Mouse (Mus musculus) intestine, embryonic 15.5 days (tissue): ENCODE results near the gene Vps37c. TPM values are rescaled to one million over a fixed set of nuclear protein-coding genes. Genes with fewer than 3 reads are reported as not detected.

Experiments used
- ATAC-seq: fragments of 200-750 bp; cut with Nextera tagmentation; 2 replicates; pipeline ENCODE4 v1.8.0; 2017; ENCODE audit warnings: moderate TSS enrichment, moderate library complexity
- H3K27ac ChIP-seq: fragments of 300-500 bp; sonication (generic); 2 replicates; pipeline ENCODE4 v1.5.1; 2015; ENCODE audit warnings: mild to moderate bottlenecking, inconsistent platforms
- H3K27me3 ChIP-seq: fragments of 300-500 bp; sonication (generic); replicated peaks from 2 replicates; pipeline ENCODE4 v1.6.1; 2015; ENCODE audit warnings: inconsistent platforms
- H3K36me3 ChIP-seq: fragments of 300-500 bp; sonication (generic); 2 replicates; pipeline ENCODE4 v1.6.1; 2015; ENCODE audit warnings: inconsistent platforms
- H3K4me1 ChIP-seq: fragments of 300-500 bp; sonication (generic); replicated peaks from 2 replicates; pipeline ENCODE4 v1.6.1; 2015; ENCODE audit warnings: inconsistent platforms
- H3K4me2 ChIP-seq: fragments of 300-500 bp; sonication (generic); replicated peaks from 2 replicates; pipeline ENCODE4 v1.6.1; 2015; ENCODE audit warnings: mild to moderate bottlenecking, inconsistent platforms
- H3K4me3 ChIP-seq: fragments of 300-500 bp; sonication (generic); replicated peaks from 2 replicates; pipeline ENCODE4 v1.5.1; 2015; ENCODE audit warnings: inconsistent platforms
- H3K9ac ChIP-seq: fragments of 300-500 bp; sonication (generic); 2 replicates; pipeline ENCODE4 v1.6.1; 2015; ENCODE audit warnings: inconsistent platforms
- H3K9me3 ChIP-seq: fragments of 300-500 bp; sonication (generic); 2 replicates; pipeline ENCODE4 v1.6.1; 2016; ENCODE audit warnings: inconsistent platforms
- WGBS: fragments of 180-500 bp; shearing (Covaris S2); methylation state at CpG from one replicate; pipeline ENCODE4 v1.1.7; 2015; 5-methylcytosine and 5-hydroxymethylcytosine counted together
- polyA plus RNA-seq: library from polyadenylated mRNA; unstranded; fragments of >200 nt; fragmentation: Nextera tagmentation; extraction: Ambion mirVana; gene quantifications from 2 replicates; pipeline ENCODE4 v1.2.1, GENCODE M21; 2015

Vps37c gene
- polyA plus RNA-seq, result 28.1 and 28.7 TPM in 2 replicates

DNA sequence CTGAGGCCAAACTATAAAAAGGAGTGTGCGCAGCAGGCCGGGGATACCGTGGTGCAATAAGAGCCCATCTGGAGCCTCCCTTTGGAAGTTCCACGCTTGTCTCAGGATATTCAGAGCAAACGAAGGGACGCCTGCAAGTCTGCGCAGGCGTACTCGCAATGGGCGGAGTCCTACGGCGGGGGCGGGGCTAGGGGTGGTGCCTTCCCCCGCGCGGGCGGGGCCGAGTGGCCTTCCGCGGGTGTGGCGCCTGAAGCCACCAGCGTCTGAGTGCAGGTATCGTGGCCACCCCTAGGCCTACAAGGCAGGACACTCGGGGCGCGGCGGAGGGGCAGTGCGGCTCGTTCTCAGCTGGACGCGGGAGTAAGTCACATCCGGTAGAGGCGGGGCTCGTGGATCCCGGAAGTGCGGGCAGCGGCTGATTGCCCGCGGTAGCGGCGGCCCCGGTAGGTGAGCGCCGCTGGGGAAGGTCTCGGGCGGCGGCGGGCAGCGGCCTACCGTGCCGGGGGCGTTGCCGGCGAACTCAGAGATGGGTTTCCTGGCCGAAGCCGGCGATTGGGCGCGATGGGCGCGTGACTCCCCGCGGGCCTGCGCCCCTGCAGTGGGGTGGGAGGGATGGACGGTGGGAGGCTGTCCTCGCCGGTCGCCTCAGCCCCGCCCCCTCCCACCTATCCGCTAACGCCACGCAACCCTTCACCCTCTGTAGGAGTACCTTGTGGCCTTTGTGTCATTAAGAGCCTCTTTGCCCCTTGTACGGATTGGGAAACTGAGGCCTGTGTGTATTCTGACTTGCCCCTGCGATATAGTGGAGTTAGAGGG, at the start of gene Vps37c:
Gene Vps37c (plus strand): TSS at position 199 of the 816 bp plus-strand sequence.
- no peaks in the 10 kb centered on the region for H3K36me3 ChIP-seq
- no peaks in the 10 kb centered on the region for H3K27me3 ChIP-seq
- H3K9ac ChIP-seq, result peak within 1 kb of the TSS; percentile 80
- no peaks in the 10 kb centered on the region for H3K9me3 ChIP-seq
- peak within 1 kb of the TSS; percentile 96 for H3K27ac ChIP-seq
- under 1% methylated on average over 74 of the region's 74 CpGs for WGBS
- H3K4me1 ChIP-seq, result peaks cover 21% of the 10 kb centered on the region
- ATAC-seq, result peak; percentile 94
- peak within 1 kb of the TSS; percentile 67 for H3K4me2 ChIP-seq
- H3K4me3 ChIP-seq, result peak within 1 kb of the TSS; percentile 76

DNA sequence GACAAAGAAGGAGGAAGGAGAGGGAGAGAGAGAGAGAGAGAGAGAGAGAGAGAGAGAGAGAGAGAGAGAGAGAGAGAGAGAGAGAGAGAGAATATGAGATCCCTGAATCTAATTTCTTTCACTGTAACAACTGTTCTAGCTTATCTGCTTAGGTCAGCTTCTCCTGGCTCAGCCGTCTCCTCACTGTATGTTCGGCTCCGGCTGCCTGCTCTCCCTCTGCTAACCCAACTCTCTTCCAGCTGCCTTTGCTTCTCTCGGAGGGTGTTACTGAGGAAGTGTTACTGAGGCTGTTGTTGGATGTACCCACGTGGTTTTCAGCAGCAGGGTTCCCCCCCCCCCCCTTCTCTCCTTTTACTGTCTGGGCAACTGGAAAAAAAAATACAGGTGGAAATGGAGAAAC, 48.5 kb upstream of the Vps37c start:
- Histone ChIP-seq H3K27ac (no peak overlapping the region), H3K9me3 (no peaks in the 10 kb centered on the region), H3K4me1 (peaks cover 13% of the 10 kb centered on the region), H3K4me2 (0 out of 2 replicates have a peak overlapping the region, but pooled peaks have one; percentile 24), H3K4me3 (no peak overlapping the region), H3K27me3 (no peaks in the 10 kb centered on the region), H3K9ac (no peak overlapping the region), H3K36me3 (no peaks in the 10 kb centered on the region)
- 17% methylated on average over 5 of the region's 5 CpGs for WGBS
- no peak for ATAC-seq

DNA sequence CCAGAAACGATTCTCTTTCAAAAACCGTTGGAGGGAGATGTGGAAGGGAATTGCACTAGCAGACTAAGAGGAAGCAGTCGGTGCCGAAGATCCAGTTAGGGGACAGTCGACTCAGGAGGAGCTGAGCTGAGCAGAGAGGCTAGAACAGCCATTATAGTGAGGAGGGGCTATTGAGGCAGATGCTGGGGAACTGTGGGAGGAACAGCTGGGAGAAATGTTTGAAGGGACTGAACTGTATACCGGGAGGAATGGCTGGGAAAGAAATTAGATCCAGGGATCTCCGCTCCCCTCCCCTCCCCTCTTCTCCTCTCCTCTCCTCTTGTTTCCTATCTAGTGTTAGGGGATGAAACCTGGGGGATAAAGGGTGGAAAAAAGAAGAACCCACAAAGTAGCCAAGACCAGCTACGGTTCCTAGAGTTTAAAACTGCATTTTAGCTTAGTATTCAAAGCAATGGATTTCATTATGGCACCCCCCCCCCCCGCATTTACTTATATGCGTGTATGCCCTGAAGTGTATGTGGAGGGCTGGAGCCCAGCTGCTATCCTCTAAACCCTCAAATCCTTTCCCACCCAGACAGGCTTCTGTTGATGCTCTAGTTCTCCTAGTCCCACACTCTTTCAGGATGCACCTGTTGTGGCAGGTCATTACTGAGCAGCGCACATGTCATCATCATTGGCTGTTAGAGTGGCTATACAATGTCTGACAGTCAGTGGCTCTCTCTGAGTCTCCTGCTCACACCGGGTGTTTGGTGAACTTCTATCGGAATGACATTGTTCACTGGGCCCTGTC, 47.8 kb upstream of the Vps37c start:
- H3K4me3 ChIP-seq, result no peak overlapping the region
- no peak for ATAC-seq
- peak overlapping the region; percentile 24; the same call in 1 of the 2 replicates for H3K4me2 ChIP-seq

DNA sequence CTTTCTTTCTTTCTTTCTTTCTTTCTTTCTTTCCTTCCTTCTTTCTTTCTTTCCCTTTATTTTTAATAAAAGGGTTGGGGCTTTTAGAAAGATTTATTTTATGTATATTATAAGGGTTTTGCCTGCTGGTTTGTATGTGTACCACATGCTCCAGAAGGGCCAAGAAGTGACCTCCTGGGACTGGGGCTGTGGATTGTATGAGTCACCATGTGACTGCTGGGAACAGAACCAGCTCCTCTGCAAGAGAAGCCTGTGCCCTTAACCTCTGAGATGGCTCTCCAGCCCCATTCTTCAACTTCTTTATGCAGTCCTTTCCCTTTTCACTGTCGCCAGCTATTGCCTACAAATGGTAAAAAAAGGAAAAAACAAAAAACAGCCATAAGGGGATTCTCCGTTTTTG, 42.9 kb upstream of the Vps37c start:
- Histone ChIP-seq H3K9ac (no peak overlapping the region), H3K27ac (no peak overlapping the region), H3K4me3 (no peak overlapping the region), H3K27me3 (no peaks in the 10 kb centered on the region), H3K9me3 (no peaks in the 10 kb centered on the region), H3K4me1 (0 out of 2 replicates have a peak, but pooled peaks cover 3% of the 10 kb centered on the region), H3K36me3 (no peaks in the 10 kb centered on the region), H3K4me2 (no peak overlapping the region)
- WGBS, result 88% methylated on average over 2 of the region's 2 CpGs
- ATAC-seq, result no peak

More for the DNA sequence above, 47.8 kb upstream of the Vps37c start:
- Histone ChIP-seq H3K27ac (no peak overlapping the region), H3K27me3 (no peaks in the 10 kb centered on the region), H3K9me3 (no peaks in the 10 kb centered on the region), H3K36me3 (no peaks in the 10 kb centered on the region), H3K9ac (no peak overlapping the region), H3K4me1 (peaks cover 6% of the 10 kb centered on the region; the same call in 1 of the 2 replicates)
- WGBS, result 47% methylated on average over 13 of the region's 13 CpGs

DNA sequence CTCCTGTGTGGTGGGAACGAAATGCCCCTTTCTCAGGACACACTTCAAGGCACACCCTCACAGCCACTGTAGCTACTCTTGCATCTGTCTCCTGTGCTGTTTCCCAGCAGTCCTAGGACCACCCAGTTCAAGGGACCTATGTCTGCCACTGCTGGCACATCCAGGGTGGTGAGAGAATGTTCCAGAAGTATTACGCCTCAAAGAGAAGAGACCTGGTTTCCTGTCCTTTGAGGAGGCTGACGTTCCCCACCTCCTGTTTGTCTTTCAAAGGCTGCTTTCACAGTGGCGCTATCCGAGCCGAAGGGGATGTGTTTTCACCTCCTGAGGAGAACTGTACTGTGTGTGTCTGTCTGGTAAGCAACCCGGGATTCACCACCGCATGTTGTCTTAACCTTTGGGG, 40.4 kb upstream of the Vps37c start:
- no peak for ATAC-seq

DNA sequence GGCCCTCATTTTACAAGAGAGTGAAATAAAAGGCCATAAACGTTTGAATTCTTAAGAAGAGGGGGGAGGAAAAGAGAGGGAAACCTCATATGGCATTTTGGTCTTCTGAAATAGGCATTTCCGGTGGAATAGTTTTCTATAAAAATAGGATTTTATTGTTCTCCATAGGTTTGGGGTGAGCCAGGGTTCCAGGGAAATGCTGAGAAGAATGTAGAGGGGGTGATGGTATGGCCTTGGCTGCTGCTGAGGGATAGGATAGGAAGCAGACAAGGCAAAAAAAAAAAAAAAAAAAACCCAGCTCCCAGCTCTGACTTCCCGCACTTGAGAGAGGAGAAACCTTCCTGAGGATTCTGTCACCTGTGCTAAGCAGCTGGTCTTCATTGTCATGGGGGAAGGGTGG, 32.5 kb upstream of the Vps37c start:
- Histone ChIP-seq H3K27ac (no peak overlapping the region), H3K36me3 (no peaks in the 10 kb centered on the region), H3K9me3 (no peaks in the 10 kb centered on the region), H3K4me3 (no peak overlapping the region), H3K4me1 (0 out of 2 replicates have a peak, but pooled peaks cover 2% of the 10 kb centered on the region), H3K9ac (no peak overlapping the region), H3K27me3 (no peaks in the 10 kb centered on the region), H3K4me2 (no peak overlapping the region)
- 53% methylated on average over 3 of the region's 3 CpGs for WGBS
- ATAC-seq, result no peak

More for the DNA sequence above, 40.4 kb upstream of the Vps37c start:
- H3K36me3 ChIP-seq, result no peaks in the 10 kb centered on the region
- no peak overlapping the region for H3K9ac ChIP-seq
- no peak overlapping the region for H3K27ac ChIP-seq
- H3K9me3 ChIP-seq, result no peaks in the 10 kb centered on the region
- H3K4me3 ChIP-seq, result no peak overlapping the region
- 0 out of 2 replicates have a peak, but pooled peaks cover 3% of the 10 kb centered on the region for H3K4me1 ChIP-seq
- no peaks in the 10 kb centered on the region for H3K27me3 ChIP-seq
- 75% methylated on average over 8 of the region's 8 CpGs for WGBS
- H3K4me2 ChIP-seq, result no peak overlapping the region

DNA sequence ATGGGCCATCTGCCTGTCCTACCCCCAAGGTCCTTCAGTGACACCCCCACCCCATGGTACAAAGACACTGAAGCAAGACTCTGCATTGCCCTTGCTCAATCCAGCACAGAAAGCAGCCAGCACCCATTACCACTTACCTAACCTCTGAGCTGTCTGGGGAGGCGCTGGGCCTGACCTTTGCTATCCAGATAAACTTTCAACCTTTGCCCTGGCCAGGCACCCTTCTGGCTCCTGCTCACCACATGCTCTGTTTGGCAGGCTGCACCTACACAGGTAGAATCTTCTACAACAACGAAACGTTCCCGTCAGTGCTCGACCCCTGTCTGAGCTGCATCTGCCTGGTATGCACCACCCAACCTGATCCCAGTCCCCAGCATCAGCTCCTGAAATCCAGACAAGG, 30.8 kb upstream of the Vps37c start:
- ATAC-seq, result peak; percentile 68
- Histone ChIP-seq H3K4me2 (no peak overlapping the region), H3K4me1 (0 out of 2 replicates have a peak, but pooled peaks cover 2% of the 10 kb centered on the region), H3K27ac (no peak overlapping the region), H3K9me3 (no peaks in the 10 kb centered on the region), H3K9ac (no peak overlapping the region), H3K36me3 (no peaks in the 10 kb centered on the region), H3K4me3 (no peak overlapping the region), H3K27me3 (no peaks in the 10 kb centered on the region)
- WGBS, result 48% methylated on average over 5 of the region's 5 CpGs

DNA sequence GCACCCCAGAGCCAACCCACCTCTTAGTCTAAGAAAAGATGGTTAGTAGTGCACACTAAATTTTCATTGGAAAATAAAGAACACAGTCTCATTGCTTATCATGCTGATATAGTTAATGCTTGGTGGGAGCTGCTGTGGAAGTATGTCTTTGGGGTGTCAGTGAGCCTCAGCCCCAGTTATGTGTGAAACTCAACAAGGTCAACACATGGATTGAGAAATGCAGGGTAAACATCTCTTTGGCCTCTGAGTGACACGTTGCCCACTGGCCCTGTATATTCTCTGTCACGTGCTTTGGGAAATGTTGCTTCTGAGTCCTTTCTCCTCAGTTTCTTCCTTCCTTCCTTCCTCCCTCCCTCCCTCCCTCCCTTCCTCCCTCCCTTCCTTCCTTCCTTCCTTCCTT, 30.1 kb upstream of the Vps37c start:
- no peak for ATAC-seq
- WGBS, result 62% methylated on average over 2 of the region's 2 CpGs
- H3K4me1 ChIP-seq, result 0 out of 2 replicates have a peak, but pooled peaks cover 2% of the 10 kb centered on the region

DNA sequence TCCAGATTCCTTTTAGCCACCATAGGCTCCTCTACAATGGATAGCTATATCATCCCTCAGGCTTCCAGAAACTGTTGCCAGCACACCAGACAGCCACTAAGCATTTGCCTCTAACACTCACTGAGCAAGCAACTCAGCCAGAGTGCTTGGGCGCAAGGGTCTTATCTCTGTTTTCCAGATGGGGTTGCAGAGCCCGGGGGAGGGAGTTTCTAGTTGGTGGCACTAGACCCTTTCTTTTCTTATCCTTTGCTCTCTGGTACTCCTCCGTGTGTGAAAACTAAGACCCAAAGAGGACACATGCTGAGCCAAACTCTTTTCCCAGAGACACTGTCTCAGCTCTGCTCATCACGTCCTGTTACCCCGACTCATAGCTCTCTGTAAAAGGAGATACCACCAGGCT, 27.2 kb upstream of the Vps37c start:
- no peak overlapping the region for H3K27ac ChIP-seq
- no peaks in the 10 kb centered on the region for H3K27me3 ChIP-seq
- no peak overlapping the region for H3K4me3 ChIP-seq
- 81% methylated on average over 5 of the region's 5 CpGs for WGBS
- no peak overlapping the region for H3K9ac ChIP-seq
- H3K36me3 ChIP-seq, result no peaks in the 10 kb centered on the region
- no peak overlapping the region for H3K4me2 ChIP-seq
- no peaks in the 10 kb centered on the region for H3K9me3 ChIP-seq
- 0 out of 2 replicates have a peak, but pooled peaks cover 2% of the 10 kb centered on the region for H3K4me1 ChIP-seq
- ATAC-seq, result 0 out of 2 replicates have a peak, but pooled peaks have one; percentile 24

More for the DNA sequence above, 30.1 kb upstream of the Vps37c start:
- no peak overlapping the region for H3K4me2 ChIP-seq
- H3K4me3 ChIP-seq, result no peak overlapping the region
- no peaks in the 10 kb centered on the region for H3K36me3 ChIP-seq
- H3K27me3 ChIP-seq, result no peaks in the 10 kb centered on the region
- H3K9ac ChIP-seq, result no peak overlapping the region
- H3K27ac ChIP-seq, result no peak overlapping the region
- H3K9me3 ChIP-seq, result no peaks in the 10 kb centered on the region

DNA sequence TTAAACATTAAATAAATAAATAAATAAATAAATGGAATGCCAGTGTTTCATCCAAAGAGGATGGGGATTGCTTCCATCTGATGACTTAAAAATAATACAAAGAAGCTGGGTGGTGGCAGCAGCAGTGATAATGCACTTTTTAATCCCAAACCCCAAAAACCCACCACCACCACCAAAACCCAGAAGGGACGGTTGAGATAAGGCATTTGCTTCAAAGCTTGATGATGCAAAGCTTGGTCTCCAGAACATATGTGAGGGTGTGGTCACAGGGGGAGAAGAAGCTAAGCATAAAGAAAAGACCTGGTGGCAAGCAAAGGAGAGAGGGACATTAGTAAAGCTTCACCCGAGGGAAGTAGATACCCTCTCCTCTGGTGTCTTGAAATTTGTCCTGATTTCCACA, 26.6 kb upstream of the Vps37c start:
- Histone ChIP-seq H3K4me1 (no peaks in the 10 kb centered on the region), H3K4me3 (no peak overlapping the region), H3K36me3 (no peaks in the 10 kb centered on the region), H3K9me3 (no peaks in the 10 kb centered on the region), H3K9ac (no peak overlapping the region), H3K4me2 (no peak overlapping the region), H3K27ac (no peak overlapping the region), H3K27me3 (no peaks in the 10 kb centered on the region)
- WGBS, result 89% methylated on average over 2 of the region's 2 CpGs
- ATAC-seq, result no peak

DNA sequence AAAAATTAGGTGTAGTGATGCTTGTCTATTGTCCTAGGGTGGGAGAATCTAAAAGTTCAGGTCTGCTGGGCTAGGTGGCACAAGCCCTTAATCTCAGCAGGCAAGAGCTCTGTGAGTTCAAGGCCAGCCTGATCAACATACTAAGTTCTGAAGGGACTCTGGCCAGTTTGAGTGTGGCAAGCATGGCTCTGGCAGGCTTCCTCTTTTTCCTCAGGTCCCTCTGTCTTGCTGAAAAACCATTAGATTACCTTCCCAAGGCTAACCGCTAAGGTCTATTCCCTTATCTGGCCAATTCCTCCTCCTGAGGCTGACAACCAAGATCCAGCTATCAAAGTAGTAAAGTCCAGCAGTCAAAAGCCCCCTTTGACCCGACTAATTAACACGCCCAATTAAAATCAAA, 25.9 kb upstream of the Vps37c start:
- WGBS, result 70% methylated on average over 3 of the region's 3 CpGs
- Histone ChIP-seq H3K4me1 (no peaks in the 10 kb centered on the region), H3K4me3 (no peak overlapping the region), H3K27me3 (no peaks in the 10 kb centered on the region), H3K4me2 (no peak overlapping the region), H3K27ac (no peak overlapping the region), H3K36me3 (no peaks in the 10 kb centered on the region), H3K9ac (no peak overlapping the region), H3K9me3 (no peaks in the 10 kb centered on the region)
- no peak for ATAC-seq

DNA sequence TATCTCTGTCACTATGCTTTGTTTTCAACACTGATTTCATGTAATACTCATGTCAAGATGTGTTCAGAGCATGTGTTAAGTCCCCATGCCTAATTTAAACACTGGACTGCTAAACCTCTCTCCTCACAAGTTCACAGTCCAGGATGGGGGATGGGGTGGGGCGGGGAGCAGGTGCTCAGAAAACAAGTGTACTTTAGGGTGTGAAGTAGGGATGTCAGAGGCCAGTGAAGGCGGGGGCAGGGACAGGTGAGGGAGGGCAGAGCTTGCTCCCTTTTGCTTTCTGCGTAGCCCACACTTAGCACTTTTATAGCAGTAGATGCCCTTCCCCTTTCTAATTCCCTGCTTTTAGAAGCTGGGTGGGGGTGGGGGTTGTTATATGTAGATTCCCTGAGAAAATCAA, 23.4 kb upstream of the Vps37c start:
- ATAC-seq, result peak; percentile 32; the same call in 1 of the 2 replicates
- no peaks in the 10 kb centered on the region for H3K36me3 ChIP-seq
- H3K27ac ChIP-seq, result no peak overlapping the region
- 62% methylated on average over 3 of the region's 3 CpGs for WGBS
- H3K4me2 ChIP-seq, result no peak overlapping the region
- H3K4me3 ChIP-seq, result no peak overlapping the region
- no peaks in the 10 kb centered on the region for H3K27me3 ChIP-seq
- no peaks in the 10 kb centered on the region for H3K4me1 ChIP-seq
- H3K9me3 ChIP-seq, result no peaks in the 10 kb centered on the region
- H3K9ac ChIP-seq, result no peak overlapping the region
